Mouse (Mus musculus) right cerebral cortex, adult 2 months (tissue): ENCODE measurements around the gene Tmem274.
A peak's percentile ranks its signal among the peaks of the same experiment; 100 is the strongest.

Source experiments
- DNase-seq, 2 experiments: peaks; one replicate each; pipeline ENCODE4 v3.0.0; 2021 to 2022; ENCODE audit warnings: low spot score in 2 of 2

Gene Tmem274

GRCm38 (mm10) chr4:149475096-149475495 is 2.1 kb upstream of the Tmem274 start:
- DNase-seq = no peak

GRCm38 (mm10) chr4:149484566-149484965 is 7.4 kb downstream of the Tmem274 start:
- no peak for DNase-seq

- DNase-seq = peak; percentile 89 to 93
Measured at GRCm38 (mm10) chr4:149485053-149485824, 8.1 kb downstream of the Tmem274 start, which contains the start of the genes Nmnat1 and Lzic. Gene Nmnat1 (minus strand): TSS chr4:149485202. Gene Lzic (plus strand): TSS chr4:149485229.

- DNase-seq = peak; percentile 30 to 35
Measured at GRCm38 (mm10) chr4:149485825-149486206, 8.6 kb downstream of the Tmem274 start.

GRCm38 (mm10) chr4:149487729-149488128 is 10.6 kb downstream of the Tmem274 start:
- DNase-seq = no peak

- no peak for DNase-seq
Measured at GRCm38 (mm10) chr4:149489415-149490240, 12.4 kb downstream of the Tmem274 start.

GRCm38 (mm10) chr4:149491151-149491550 is 14.0 kb downstream of the Tmem274 start:
- DNase-seq = no peak

GRCm38 (mm10) chr4:149496612-149497011 is 19.4 kb downstream of the Tmem274 start:
- DNase-seq = no peak

- no peak for DNase-seq
Measured at GRCm38 (mm10) chr4:149498901-149499300, 21.7 kb downstream of the Tmem274 start.

GRCm38 (mm10) chr4:149499790-149500189 is 22.6 kb downstream of the Tmem274 start:
- DNase-seq = no peak

- DNase-seq = no peak
Measured at GRCm38 (mm10) chr4:149504363-149504762, 27.2 kb downstream of the Tmem274 start.

GRCm38 (mm10) chr4:149504858-149505257 is 27.7 kb downstream of the Tmem274 start:
- DNase-seq = no peak

GRCm38 (mm10) chr4:149505261-149505967 is 28.2 kb downstream of the Tmem274 start:
- no peak for DNase-seq

GRCm38 (mm10) chr4:149506904-149507303 is 29.7 kb downstream of the Tmem274 start:
- no peak for DNase-seq

GRCm38 (mm10) chr4:149511221-149511646 is 34.1 kb downstream of the Tmem274 start:
- peak in 1 of 2 experiments; percentile 21 for DNase-seq

GRCm38 (mm10) chr4:149512072-149512471 is 34.9 kb downstream of the Tmem274 start:
- no peak for DNase-seq

- DNase-seq = no peak
Measured at GRCm38 (mm10) chr4:149515706-149516105, 38.5 kb downstream of the Tmem274 start.

GRCm38 (mm10) chr4:149517868-149518340 is 40.7 kb downstream of the Tmem274 start, which contains the start of gene Ctnnbip1:
Gene Ctnnbip1 (plus strand): TSS chr4:149518236.
- DNase-seq = peak; percentile 90 to 91

- DNase-seq = no peak
Measured at GRCm38 (mm10) chr4:149518351-149519220, 41.4 kb downstream of the Tmem274 start.

- no peak for DNase-seq
Measured at GRCm38 (mm10) chr4:149521258-149521657, 44.1 kb downstream of the Tmem274 start.

GRCm38 (mm10) chr4:149523961-149524360 is 46.8 kb downstream of the Tmem274 start:
- no peak for DNase-seq
